Mouse (Mus musculus): ENCODE results near the gene Kifap3. TPM values are rescaled to one million over a fixed set of nuclear protein-coding genes. Genes with fewer than 3 reads are reported as not detected.

Gene Kifap3
- polyA plus RNA-seq, 1 experiment from 2014 or later: 10.3 TPM

DNA sequence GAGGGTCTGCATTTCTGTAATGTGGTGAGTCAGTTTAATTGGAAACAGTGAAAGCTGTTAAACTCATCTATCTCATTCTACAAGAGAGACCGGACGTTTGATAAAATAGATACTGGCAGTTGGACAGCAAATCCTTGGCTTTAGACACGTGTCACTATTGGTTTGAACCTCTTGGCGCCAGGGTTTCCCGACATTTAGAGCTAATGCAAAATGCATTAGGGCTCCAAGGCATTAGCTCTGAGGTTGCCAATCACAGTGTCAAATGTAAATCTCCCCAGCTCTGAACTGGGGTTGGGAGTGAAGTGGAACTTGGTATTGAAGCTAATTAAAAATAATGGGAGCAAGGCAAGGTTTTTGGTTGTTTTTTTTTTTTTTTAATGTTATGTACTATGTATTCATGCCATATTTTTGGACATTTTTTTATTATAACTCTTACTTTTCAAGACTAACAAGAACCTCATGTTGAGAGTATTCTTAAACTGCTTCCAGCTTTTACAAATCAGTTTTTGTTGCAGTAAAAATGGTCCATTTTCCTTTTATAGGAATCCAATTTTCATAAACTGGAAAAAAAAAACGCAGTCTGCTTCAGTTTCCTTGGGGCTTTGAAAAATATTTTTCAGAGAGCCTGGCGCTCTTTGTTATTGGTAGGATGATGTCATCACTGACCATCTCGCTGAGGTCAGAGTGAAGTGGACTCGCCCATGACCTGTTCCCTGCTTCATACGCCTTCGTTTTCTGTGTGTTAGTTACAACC is 114.6 kb downstream of the Kifap3 start:
- no peak for DNase-seq (ENCODE audit: low spot score)

DNA sequence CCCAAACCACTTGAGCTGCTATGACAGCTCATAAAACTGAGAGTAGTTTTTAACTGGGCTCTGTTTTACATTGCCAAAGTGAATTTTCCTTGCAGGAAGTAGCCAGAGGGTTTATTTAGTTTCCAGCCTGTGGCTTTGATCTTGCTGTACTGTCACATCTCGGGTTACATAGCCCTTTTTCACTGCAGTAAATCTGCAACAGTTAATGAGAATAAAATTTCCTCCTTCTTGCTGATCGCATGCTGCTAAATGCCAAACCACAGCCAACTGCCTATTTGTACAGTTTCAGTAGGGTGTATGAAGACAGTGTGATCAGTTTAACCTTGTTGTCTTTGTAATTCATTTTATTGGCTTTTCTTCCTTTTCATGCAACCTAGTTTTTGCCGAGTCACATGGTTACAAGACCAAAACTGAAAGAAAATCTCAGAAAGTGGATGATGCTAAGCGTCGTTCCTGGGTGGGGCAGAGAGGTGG is 118.9 kb downstream of the Kifap3 start:
- no peak for DNase-seq (ENCODE audit: low spot score)

DNA sequence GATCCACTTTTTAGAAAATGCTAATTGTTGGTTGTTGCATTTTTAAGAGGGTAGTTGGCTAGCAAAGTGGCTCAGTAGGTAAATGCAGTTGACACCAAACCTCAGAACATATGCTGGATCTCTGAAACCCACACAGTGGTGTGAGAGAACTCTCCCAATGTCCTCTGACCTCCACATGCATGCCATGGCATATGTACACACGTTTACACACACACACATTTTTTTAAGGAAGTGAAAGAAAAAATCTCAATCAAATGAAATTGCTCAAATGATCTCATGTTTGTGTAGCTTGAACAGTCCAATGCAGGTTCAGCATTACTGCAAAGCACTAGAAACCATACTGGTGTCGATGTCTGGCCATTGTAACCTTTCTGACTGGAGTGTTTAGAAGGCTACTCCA is 120.2 kb downstream of the Kifap3 start:
- no peak for DNase-seq (ENCODE audit: low spot score)

DNA sequence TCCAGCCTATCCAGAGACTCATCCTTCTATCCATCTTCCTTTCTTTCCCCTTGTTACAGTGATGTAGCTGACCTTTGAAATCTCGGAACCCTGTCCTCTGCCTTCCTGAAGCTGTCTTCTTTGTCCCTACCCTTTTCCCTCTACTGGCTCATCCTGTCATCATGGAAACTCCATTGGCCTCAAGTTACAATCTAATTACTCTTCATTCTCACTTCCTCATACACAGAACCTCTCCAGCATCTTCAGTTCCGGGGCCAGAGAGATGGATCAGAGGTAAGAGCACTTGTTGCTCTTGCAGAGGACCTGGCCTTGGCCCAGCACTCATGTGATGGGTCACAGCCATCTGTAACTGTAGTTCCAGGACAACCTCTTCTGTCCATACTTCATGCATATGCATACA is 120.8 kb downstream of the Kifap3 start:
- no peak for DNase-seq (ENCODE audit: low spot score)

DNA sequence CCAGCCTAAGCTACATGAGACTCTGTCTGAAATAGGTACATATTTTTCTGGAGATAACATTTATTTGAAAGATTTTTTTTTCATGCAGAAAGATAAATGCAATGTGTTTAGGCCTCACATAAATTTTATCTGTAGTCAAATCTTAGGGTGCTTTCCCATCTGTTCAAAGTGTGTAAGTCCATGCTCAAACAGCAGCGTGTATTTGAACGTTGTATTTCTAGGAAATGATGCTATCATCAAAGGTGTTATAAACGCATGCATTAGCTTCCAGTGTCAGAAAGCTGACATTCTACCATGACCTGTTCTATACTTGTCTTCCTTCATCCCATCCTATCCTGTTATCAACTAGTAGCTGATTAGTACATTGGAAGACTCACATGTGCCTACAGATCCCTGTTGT is 124.0 kb downstream of the Kifap3 start:
- no peak for DNase-seq (ENCODE audit: low spot score)

DNA sequence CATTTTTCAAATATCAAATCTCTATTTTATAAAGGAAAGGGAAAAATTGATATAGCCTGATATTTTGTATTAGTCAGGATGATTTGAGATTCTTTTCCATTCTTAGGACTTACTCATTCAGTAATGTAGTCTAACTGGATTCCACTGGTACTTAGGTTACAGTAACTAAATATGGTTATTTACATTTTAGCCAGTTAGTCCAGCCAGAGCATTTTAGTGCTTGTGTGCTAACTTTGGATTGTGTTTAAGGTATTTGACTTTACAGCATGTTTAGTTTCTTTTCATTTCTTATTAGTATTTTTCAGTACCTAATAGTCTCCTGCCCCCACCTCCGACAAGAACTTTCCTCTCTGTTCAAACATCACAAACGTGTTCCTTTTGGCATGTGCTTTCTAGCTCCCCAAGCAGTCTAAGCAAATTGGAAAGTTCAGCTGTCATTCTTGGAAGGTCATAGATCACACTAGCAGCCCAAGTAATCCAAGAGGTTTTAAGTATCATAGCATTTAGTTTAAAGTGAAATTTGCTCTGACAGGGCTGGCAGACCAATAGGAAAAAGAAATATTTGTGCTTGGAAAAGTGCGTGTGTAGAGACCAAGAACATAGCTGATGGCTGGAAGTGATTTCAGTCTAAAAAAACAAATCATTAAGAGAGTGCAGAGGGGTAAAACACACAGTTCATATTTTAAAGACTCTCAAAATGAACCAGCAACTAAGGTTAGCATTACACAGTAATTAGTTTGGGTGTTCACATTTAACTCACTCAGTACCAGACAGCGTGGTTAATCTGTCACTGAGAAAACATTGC is 127.8 kb downstream of the Kifap3 start:
- DNase-seq (ENCODE audit: low spot score): no peak

DNA sequence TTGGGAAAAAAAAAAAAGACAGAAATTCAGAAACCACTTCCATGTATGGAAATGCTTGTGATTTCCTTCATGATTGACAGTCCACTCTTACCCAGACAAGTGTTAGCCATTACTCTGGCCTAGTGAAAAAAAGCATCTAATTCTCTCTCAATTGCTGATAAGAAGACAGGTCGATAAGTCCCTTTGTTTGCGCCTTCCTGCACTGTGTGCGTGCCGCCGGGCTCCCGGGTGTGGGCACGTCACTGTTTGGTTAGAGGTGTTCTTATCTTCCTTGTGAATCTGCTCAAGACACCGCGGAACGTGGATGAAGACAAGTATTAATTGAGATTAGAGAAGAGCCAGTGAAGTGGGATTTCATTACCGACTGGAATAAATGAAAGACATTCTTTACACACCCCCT is 129.0 kb downstream of the Kifap3 start:
- DNase-seq (ENCODE audit: low spot score): no peak

DNA sequence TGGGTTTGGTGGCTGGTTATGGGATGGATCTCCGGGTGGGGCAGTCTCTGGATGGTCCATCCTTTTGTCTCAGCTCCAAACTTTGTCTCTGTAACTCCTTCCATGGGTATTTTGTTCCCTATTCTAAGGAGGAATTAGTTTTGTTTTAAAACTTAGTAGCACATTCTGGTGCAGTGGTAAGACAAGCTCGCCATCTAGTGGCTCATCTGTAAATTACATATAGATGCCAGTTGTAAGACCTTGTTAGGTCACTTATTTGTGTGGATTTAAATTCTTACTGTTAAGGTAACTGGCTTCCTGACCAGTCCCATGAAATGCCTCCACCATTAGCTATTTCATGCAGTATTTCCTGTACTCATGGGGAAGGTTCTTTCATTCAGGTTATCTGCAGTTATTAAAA is 131.0 kb downstream of the Kifap3 start:
- peak; percentile 53 for DNase-seq (ENCODE audit: low spot score)

DNA sequence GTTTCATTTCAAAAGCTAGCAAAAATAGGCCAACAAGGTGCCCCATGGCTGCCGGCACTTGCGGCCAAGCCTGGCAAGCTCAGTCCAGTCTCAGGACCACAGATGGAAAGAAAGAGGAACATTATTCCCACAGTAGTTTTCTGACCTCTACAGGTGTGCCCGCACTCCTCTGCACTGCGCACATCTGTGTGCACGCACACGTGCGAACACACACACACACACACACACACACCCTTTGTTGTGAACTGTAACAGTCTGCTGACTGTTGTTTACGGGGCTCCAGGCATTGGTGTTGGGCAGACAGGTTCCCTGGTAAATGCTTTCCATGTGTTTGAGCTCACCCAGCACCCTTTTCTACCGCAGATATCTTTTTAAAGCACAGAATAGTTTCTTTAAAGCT is 131.4 kb downstream of the Kifap3 start:
- DNase-seq (ENCODE audit: low spot score): no peak

DNA sequence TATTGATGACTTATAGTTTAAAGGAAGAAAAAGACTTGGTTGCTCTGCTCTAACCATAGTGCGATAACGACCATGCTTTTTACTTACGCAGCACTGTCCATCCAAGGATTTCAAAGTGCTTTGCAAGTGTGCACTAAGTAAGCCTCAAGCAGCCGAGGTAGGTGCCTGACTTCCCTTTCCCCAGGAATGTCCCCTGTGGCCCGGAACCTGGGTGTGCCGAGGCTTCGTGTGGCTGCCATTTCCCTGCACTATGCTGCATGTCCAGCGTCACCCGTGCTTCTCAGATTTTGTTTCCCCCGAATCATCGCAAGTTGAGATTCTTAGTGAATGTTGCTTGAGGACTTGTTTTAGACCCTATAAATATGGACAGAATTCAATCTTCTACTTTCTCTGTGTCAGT is 132.6 kb downstream of the Kifap3 start:
- no peak for DNase-seq (ENCODE audit: low spot score)

DNA sequence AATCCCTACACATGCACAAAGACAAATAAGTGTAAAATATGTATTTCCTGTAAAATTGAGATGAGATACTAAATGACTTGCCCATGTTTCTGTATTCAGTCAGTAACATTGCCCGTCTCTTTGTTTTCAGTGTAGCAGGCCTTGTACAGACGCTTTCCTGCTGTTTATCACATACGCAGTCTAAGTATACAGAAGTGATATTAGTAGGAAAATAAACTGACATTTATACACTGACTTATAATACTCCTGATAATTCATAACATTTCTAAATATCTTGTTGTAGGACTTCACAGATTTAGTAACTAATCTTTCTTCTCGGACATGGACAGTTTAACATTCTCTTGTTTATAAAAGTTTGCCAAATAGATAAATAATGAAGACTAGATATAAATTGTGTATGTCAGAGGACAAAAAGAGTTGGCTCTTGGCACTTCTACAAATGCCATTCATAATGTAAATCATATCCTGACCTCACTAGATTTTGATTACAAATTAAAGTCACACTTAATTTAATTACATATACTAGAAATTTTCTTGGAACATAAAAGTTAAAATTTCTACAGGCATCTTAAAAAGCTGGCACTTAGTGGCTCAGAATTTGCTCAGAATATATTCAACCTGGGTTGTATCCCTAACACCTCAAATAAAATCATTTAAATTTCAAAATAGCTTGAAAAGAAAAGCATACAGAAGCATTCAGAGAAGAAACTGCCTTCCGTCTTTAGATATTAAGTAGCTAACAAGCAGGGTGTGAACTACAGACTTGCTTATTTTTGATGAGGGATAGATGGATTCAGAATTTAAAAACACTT is 138.2 kb downstream of the Kifap3 start:
- DNase-seq (ENCODE audit: low spot score): no peak

DNA sequence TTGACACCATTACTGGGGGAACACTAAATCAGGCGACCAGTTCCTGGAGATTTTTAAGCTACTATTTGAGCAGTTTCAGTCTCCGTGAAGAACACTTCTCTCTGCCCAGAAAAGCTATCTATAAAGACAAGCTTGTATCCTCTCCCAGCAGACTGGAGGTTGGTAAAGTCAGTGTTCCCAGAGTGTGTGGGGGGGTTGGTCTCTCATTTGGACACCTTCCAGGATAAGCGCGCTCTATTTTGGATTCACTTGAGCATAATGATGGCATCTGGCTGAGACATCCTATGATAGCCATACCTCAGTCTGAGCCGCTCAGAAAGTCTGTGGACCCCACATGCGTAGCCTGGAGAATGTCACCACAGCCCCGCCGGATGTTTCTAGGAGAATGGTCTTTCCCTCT is 144.7 kb downstream of the Kifap3 start:
- DNase-seq (ENCODE audit: low spot score): no peak

DNA sequence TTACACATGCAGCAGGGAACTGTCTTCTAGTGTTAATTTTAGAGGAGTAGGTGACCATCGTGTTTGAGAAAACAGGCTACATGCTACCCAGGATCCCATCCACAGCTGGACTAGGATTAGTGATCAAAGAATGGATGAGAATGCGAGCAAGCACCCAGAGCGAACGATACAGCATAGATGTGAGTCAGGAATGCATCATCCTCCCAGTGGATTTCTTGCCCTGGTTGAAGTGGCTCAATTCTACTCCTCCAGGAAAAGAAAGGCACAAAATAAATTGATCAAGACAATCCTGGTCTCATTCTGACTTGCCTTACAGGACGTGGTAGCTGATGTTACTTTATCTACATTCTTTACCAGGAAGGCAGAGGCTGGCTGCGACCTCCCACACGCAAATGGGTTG is 149.5 kb downstream of the Kifap3 start, which contains the start of gene Scyl3:
Gene Scyl3, plus strand, starts transcription at position 255 of the 400 bp plus-strand sequence.
- no peak for DNase-seq (ENCODE audit: low spot score)

DNA sequence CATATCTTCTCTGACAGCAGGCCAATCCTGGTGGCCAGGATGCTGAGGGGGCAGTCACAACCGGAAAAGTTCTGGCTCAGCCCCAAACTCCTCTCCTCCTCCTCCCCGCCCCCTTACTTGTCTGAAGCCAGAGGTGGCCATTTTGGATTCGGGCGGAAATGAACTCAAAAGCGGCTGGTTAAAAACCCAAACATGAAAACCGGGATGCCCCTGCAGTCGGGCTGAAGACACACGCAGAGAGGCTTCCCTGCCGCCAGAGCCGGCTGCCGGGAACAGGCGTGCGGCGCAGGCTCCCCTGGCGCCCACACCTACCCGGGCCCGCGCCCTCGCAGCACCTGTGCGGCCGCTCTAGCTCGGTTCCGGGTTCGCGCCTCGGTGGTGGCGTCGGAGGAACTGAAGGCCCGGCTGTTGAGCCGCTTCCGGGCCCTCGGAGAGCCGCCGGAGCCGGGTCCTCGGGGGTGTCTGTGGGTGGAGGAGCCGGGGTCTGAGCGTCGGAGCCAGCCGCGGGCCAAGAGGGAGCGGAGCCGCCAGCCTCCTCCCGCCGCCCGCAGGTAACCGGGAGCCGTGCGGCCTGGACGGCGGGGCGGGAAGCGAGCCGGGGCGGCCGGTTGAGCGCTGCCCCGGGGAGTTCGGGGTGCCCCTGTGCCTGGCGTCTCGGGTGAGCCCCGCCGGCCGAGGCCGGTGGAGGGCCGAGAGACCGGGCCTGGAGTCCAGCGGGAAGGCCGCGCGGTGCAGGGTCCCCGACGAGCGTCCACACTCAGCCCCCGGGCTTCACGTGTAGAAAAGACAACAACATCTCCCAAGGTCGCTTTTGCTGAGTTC is 150.5 kb downstream of the Kifap3 start:
- peak; percentile 91 for DNase-seq (ENCODE audit: low spot score)

DNA sequence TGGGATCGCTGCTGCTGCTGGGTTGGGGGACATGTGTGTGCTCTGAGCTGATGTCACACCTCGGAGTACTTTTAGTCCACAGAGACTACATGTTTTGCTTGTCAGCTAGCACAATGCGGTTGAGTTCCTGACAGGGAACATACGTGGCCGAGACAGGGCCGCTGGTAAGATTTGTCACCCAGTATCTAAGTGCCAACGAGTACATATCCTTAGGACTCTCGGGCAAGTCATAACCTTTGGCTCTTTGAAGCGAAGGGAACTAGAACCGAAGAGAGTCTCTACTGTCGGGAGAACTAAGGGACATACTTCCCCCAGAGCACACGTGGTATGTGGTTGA is 151.0 kb downstream of the Kifap3 start:
- peak; percentile 40 for DNase-seq (ENCODE audit: low spot score)

DNA sequence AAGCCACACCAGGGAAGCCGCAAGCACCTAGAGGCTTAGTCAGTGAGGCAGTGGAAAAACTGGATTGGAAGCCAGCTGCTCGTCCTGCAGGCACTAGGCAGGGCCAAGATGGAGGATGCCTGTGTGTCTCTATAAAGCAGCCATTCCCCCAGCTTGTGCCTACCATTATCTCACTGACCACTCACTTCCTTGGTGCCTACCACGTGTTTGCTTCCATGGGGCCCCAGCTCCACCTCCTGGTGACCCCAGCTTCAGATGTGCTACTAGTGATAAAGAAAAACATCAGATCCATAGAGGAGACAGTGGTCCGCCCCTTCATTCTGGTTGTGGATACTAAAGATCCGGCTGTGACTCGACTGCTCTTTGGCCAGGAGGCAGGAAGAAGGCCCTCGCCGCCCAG is 152.4 kb downstream of the Kifap3 start:
- no peak for DNase-seq (ENCODE audit: low spot score)

DNA sequence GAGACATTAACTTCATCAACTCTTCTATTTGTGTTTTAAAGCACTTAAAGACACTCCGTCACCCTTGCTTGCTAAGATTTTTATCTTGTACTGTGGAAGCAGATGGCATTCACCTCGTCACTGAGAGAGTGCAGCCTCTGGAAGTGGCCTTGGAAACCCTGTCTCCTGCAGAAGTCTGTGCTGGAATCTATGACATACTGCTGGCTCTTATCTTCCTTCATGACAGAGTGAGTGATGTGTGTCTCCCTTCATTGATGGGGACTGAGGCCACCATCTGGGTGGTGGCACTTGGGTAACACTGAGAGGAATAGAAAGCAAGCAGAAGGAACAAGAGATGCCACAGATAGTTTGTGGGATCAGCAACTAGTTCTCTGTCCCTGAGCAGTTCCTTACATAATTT is 155.2 kb downstream of the Kifap3 start:
- DNase-seq (ENCODE audit: low spot score): no peak

DNA sequence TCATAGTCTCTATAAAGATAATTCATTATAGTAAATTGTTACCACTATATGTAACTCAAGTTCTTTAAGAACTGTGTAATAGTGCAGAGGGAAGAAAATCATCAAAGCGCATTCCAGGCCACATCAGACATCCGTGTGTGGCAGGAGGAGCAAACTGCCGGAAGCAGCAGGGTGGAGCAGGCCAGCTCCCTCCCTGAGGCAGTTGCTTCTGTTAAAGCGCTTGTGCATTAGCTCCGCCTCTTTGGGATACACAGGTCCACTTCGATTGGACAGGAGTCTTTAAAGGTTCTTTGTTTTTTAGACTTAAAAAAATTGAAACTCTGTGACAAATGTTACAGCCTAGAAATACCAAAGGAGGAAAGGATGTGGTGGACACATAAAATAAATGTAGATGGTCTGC is 162.7 kb downstream of the Kifap3 start:
- DNase-seq (ENCODE audit: low spot score): no peak

DNA sequence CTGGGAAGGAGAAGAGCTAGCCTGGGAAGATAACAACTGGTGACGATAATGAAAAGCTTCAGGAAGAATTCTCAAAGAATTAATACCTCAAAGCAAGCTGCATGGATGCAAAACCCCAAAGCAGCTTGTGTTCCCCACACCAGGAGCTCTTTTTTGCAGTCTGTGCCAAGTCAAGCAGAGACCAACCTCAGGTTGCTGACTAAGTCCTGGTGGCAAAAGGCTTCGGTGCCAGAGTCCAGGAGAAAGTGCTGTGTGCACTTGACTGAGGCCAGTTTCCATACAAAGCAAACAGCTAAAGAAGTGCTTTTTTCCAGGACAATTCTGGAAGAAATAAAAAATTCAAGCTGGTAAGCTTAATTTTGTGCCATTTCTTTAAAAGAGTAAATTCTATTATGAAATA is 174.0 kb downstream of the Kifap3 start:
- no peak for DNase-seq (ENCODE audit: low spot score)

DNA sequence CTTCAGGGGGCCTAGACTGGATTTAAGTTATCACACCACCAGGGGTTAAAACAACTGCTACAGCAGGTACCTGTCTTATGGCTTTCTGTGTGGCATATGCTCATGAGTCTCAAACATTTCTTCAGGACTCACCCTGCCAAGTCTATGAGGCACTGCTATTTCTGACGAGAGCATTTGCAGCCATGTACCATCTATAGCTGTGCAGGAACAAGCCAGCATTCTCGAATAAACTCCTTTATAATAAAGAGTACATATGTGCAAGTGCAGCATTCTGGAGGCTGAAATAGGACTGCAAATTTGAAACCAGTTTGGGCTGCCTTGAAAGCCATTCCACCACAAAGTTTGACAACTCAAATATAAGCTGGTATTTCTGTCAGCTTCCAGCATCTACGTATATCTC is 178.7 kb downstream of the Kifap3 start:
- no peak for DNase-seq (ENCODE audit: low spot score)
